Mouse (Mus musculus) embryonic facial prominence, embryonic 14.5 days (tissue): ENCODE measurements at regions not wholly inside any gene's neighbourhood (a gene's known extent, or its start where the extent isn't known, plus 50 kb on each side); places are given as distances from the start of the nearest gene placed in this dataset.

Source experiments
- ATAC-seq: fragments of 200-750 bp; cut with Nextera tagmentation; 2 replicates; pipeline ENCODE4 v1.8.0; 2017; ENCODE audit warnings: low read depth, moderate number of reproducible peaks, moderate TSS enrichment
- DNase-seq: peaks from one replicate; pipeline ENCODE4 v3.0.0-alpha.2; 2015; ENCODE audit warnings: low spot score
- H3K27ac ChIP-seq: fragments of 300-500 bp; sonication (generic); replicated peaks from 2 replicates; pipeline ENCODE4 v1.5.1; 2014; ENCODE audit warnings: low read depth, mild to moderate bottlenecking, low read length, moderate library complexity
- H3K27me3 ChIP-seq: fragments of 300-500 bp; sonication (generic); replicated peaks from 2 replicates; pipeline ENCODE4 v1.6.1; 2014; ENCODE audit warnings: low read length; ENCODE audit not compliant: control insufficient read depth, insufficient read depth
- H3K36me3 ChIP-seq: fragments of 300-500 bp; sonication (generic); 2 replicates; pipeline ENCODE4 v1.6.1; 2014; ENCODE audit warnings: low read length, mixed read lengths; ENCODE audit not compliant: control insufficient read depth, insufficient read depth
- H3K4me1 ChIP-seq: fragments of 300-500 bp; sonication (generic); 2 replicates; pipeline ENCODE4 v1.6.1; 2014; ENCODE audit warnings: antibody characterized with exemption, low read length; ENCODE audit not compliant: control insufficient read depth, insufficient read depth
- H3K4me2 ChIP-seq: fragments of 300-500 bp; sonication (generic); 2 replicates; pipeline ENCODE4 v1.6.1; 2014; ENCODE audit warnings: low read depth, mild to moderate bottlenecking, low read length, moderate library complexity, mixed read lengths
- H3K4me3 ChIP-seq: fragments of 300-500 bp; sonication (generic); 2 replicates; pipeline ENCODE4 v1.5.1; 2014; ENCODE audit warnings: low read depth, mild to moderate bottlenecking, low read length
- H3K9ac ChIP-seq: fragments of 300-500 bp; sonication (generic); 2 replicates; pipeline ENCODE4 v1.6.1; 2014; ENCODE audit warnings: low read depth, mild to moderate bottlenecking, low read length, moderate library complexity, mixed read lengths
- H3K9me3 ChIP-seq: fragments of 300-500 bp; sonication (generic); 2 replicates; pipeline ENCODE4 v1.6.1; 2016; ENCODE audit warnings: low read length; ENCODE audit not compliant: control insufficient read depth
- WGBS: fragments of 180-500 bp; shearing (Covaris S2); extraction: QIAGEN DNeasy Blood & Tissue Kit; methylation state at CpG from one replicate; pipeline ENCODE4 v1.1.7; 2014; 5-methylcytosine and 5-hydroxymethylcytosine counted together

GRCm38 (mm10) chr3:147041201-147041600 lies 189.0 kb downstream of the Ttll7 start:
- Histone ChIP-seq H3K27ac (no peak overlapping the region), H3K4me1 (no peaks in the 10 kb centered on the region), H3K9me3 (no peaks in the 10 kb centered on the region), H3K4me3 (no peak overlapping the region), H3K36me3 (no peaks in the 10 kb centered on the region), H3K9ac (no peak overlapping the region), H3K27me3 (no peaks in the 10 kb centered on the region), H3K4me2 (no peak overlapping the region)
- no peak for DNase-seq
- 91% methylated on average over 4 of the region's 4 CpGs for WGBS
- no peak for ATAC-seq

- WGBS: 80% methylated on average over 3 of the region's 3 CpGs
- no peak overlapping the region for H3K4me2 ChIP-seq
- no peak for ATAC-seq
Measured at GRCm38 (mm10) chr3:147042911-147043310, 190.7 kb downstream of the Ttll7 start.

GRCm38 (mm10) chr3:147046634-147047033 lies 194.5 kb downstream of the Ttll7 start:
- WGBS: 64% methylated on average over 2 of the region's 2 CpGs
- Histone ChIP-seq H3K4me2 (no peak overlapping the region), H3K9me3 (peaks cover 13% of the 10 kb centered on the region), H3K9ac (no peak overlapping the region), H3K4me3 (no peak overlapping the region), H3K4me1 (no peaks in the 10 kb centered on the region), H3K27me3 (no peaks in the 10 kb centered on the region), H3K27ac (no peak overlapping the region), H3K36me3 (no peaks in the 10 kb centered on the region)
- DNase-seq (peak; percentile 47), ATAC-seq (no peak)

More at GRCm38 (mm10) chr3:147042911-147043310, 190.7 kb downstream of the Ttll7 start:
- H3K9me3 ChIP-seq: no peaks in the 10 kb centered on the region
- no peak overlapping the region for H3K27ac ChIP-seq
- no peak overlapping the region for H3K9ac ChIP-seq
- H3K4me1 ChIP-seq: no peaks in the 10 kb centered on the region
- H3K4me3 ChIP-seq: no peak overlapping the region
- H3K36me3 ChIP-seq: no peaks in the 10 kb centered on the region
- DNase-seq: no peak
- H3K27me3 ChIP-seq: no peaks in the 10 kb centered on the region

- WGBS: 69% methylated on average over 8 of the region's 8 CpGs
- DNase-seq (no peak), ATAC-seq (no peak)
- Histone ChIP-seq H3K27me3 (no peaks in the 10 kb centered on the region), H3K36me3 (no peaks in the 10 kb centered on the region), H3K4me3 (no peak overlapping the region), H3K4me2 (no peak overlapping the region), H3K27ac (no peak overlapping the region), H3K9me3 (peaks cover 13% of the 10 kb centered on the region), H3K9ac (no peak overlapping the region), H3K4me1 (0 out of 2 replicates have a peak, but pooled peaks cover 5% of the 10 kb centered on the region)
Measured at GRCm38 (mm10) chr3:147054157-147054838, 202.1 kb downstream of the Ttll7 start.

- no peak for ATAC-seq
- no peaks in the 10 kb centered on the region for H3K36me3 ChIP-seq
Measured at GRCm38 (mm10) chr3:147057874-147058273, 205.7 kb downstream of the Ttll7 start.

GRCm38 (mm10) chr3:147060659-147061058 lies 208.5 kb downstream of the Ttll7 start:
- Histone ChIP-seq H3K4me1 (peaks cover 18% of the 10 kb centered on the region; the same call in 1 of the 2 replicates), H3K27ac (no peak overlapping the region), H3K27me3 (no peaks in the 10 kb centered on the region), H3K4me2 (no peak overlapping the region), H3K9me3 (no peaks in the 10 kb centered on the region), H3K9ac (no peak overlapping the region), H3K4me3 (no peak overlapping the region), H3K36me3 (no peaks in the 10 kb centered on the region)
- DNase-seq (no peak), ATAC-seq (no peak)
- WGBS: 91% methylated on average over 8 of the region's 8 CpGs

More at GRCm38 (mm10) chr3:147057874-147058273, 205.7 kb downstream of the Ttll7 start:
- Histone ChIP-seq H3K9me3 (no peaks in the 10 kb centered on the region), H3K27me3 (no peaks in the 10 kb centered on the region), H3K4me2 (no peak overlapping the region), H3K4me1 (0 out of 2 replicates have a peak, but pooled peaks cover 5% of the 10 kb centered on the region), H3K9ac (no peak overlapping the region), H3K4me3 (no peak overlapping the region), H3K27ac (peak overlapping the region; percentile 44)
- 25% methylated on average over 3 of the region's 3 CpGs for WGBS
- DNase-seq: peak; percentile 81

- Histone ChIP-seq H3K9me3 (no peaks in the 10 kb centered on the region), H3K27ac (no peak overlapping the region), H3K4me1 (peaks cover 17% of the 10 kb centered on the region; the same call in 1 of the 2 replicates), H3K27me3 (no peaks in the 10 kb centered on the region), H3K4me3 (no peak overlapping the region), H3K4me2 (no peak overlapping the region), H3K9ac (no peak overlapping the region), H3K36me3 (no peaks in the 10 kb centered on the region)
- WGBS: 65% methylated on average over 7 of the region's 7 CpGs
- ATAC-seq (peak; percentile 61), DNase-seq (no peak)
Measured at GRCm38 (mm10) chr3:147062451-147062850, 210.3 kb downstream of the Ttll7 start.

GRCm38 (mm10) chr3:147063578-147064442 lies 211.6 kb downstream of the Ttll7 start:
- Histone ChIP-seq H3K27ac (peak overlapping the region; percentile 55; the same call in 1 of the 2 replicates), H3K27me3 (no peaks in the 10 kb centered on the region), H3K4me1 (peaks cover 13% of the 10 kb centered on the region; the same call in 1 of the 2 replicates), H3K4me2 (0 out of 2 replicates have a peak overlapping the region, but pooled peaks have one; percentile 10), H3K9me3 (no peaks in the 10 kb centered on the region), H3K9ac (no peak overlapping the region), H3K4me3 (no peak overlapping the region), H3K36me3 (no peaks in the 10 kb centered on the region)
- DNase-seq (peak; percentile 81), ATAC-seq (peak; percentile 78)
- WGBS: 53% methylated on average over 16 of the region's 16 CpGs
